Mouse (Mus musculus): Measurements from ENCODE around the gene Carmil1. TPM values are rescaled to one million over a fixed set of nuclear protein-coding genes. Genes with fewer than 3 reads are reported as not detected.

Carmil1 gene
- total RNA-seq, 1 experiment from 2014 or later: 2.7 TPM

- no peak for ATAC-seq (replicated peaks; ENCODE audit: low read depth, poor library complexity, severe bottlenecking)
Observed at GRCm38 (mm10) chr13:23990451-23990850, 290.1 kb downstream of the Carmil1 start.

- ATAC-seq (replicated peaks; ENCODE audit: low read depth, poor library complexity, severe bottlenecking): no peak
Observed at GRCm38 (mm10) chr13:23985130-23985529, 295.5 kb downstream of the Carmil1 start.

- no peak for ATAC-seq (replicated peaks; ENCODE audit: low read depth, poor library complexity, severe bottlenecking)
Observed at GRCm38 (mm10) chr13:23972271-23972670, 308.3 kb downstream of the Carmil1 start.

GRCm38 (mm10) chr13:23971870-23972269 lies 308.7 kb downstream of the Carmil1 start:
- ATAC-seq (replicated peaks; ENCODE audit: low read depth, poor library complexity, severe bottlenecking): no peak

GRCm38 (mm10) chr13:23964909-23965308 lies 315.7 kb downstream of the Carmil1 start:
- no peak for ATAC-seq (replicated peaks; ENCODE audit: low read depth, poor library complexity, severe bottlenecking)

Other genes with a start within 250 kb of the Carmil1 start
- 2.0 and 2.5 TPM in 2 replicates for gene Cmah, start 46.6 kb upstream of the Carmil1 start, total RNA-seq (2017)